Comparison of ENCODE assay signal across 14 mouse cellular contexts in the genomic region with DNA sequence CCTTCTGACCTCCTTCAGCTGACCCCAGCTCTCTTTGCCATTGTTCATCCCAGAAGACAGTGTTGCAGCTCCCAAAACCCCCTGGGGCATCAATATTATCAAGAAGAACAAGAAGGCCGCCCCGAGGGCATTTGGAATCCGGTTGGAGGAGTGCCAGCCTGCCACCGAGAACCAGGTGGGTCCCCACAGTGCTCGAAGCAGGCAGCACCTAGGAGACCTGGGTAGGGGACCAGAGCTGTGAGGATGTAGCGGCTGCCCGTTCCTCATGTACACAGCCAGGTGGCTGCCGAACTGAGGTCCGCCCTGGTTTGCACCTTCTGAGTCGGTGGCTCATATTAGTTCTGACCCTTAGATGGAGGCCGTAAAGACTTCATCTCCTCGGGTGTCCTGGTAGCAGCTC. TPM values are rescaled to one million over a fixed set of nuclear protein-coding genes. Genes with fewer than 3 reads are reported as not detected.
"Had no signal": no experiment of that assay in that cellular context is flagged by ENCODE, and none has a peak within 500 bp of the region (broad histone marks: within the 10 kb centered on the region; RNA-seq: fewer than 3 reads in every experiment).

No protein-coding gene starts in this region.

- H3K9ac ChIP-seq: liver, embryonic 14.5 days; midbrain, embryonic 13.5 days had no signal

- H3K4me3 ChIP-seq: midbrain, embryonic 13.5 days; myocyte; neural tube, embryonic 15.5 days had no signal

- H3K9me3 ChIP-seq: midbrain, embryonic 13.5 days; neural tube, embryonic 15.5 days had no signal

- H3K27ac ChIP-seq: liver, embryonic 14.5 days; midbrain, embryonic 13.5 days; neural tube, embryonic 15.5 days; stomach, postnatal 0 days had no signal

- DNase-seq: kidney, adult 18-20 months; kidney, postnatal 14 days; layer of hippocampus, adult 9-11 months; layer of hippocampus, postnatal 36 days; liver; lung, adult 18-20 months; thymus, postnatal 4 days had no signal

- H3K4me2 ChIP-seq: midbrain, embryonic 13.5 days; neural tube, embryonic 15.5 days had no signal

- H3K27me3 ChIP-seq: neural tube, embryonic 15.5 days had no signal

- ATAC-seq: midbrain, embryonic 13.5 days had no signal

- H3K4me1 ChIP-seq: midbrain, embryonic 13.5 days; neural tube, embryonic 15.5 days had no signal

RNA-seq across cellular contexts. Expression of gene 4933428G20Rik, which starts 34.2 kb away (rescaled TPM):
- polyA plus RNA-seq: large intestine, adult 2 months; neural tube, embryonic 11.5 days had no signal
